Mouse (Mus musculus): ENCODE measurements around the gene Mical3. TPM values are rescaled to one million over a fixed set of nuclear protein-coding genes. Genes with fewer than 3 reads are reported as not detected.

Gene Mical3
- polyA plus RNA-seq, 1 experiment from 2014 or later = 11.5 TPM

GRCm38 (mm10) chr6:120976097-120976496 lies 154.7 kb downstream of the Mical3 start:
- no peak overlapping the region for H3K27ac ChIP-seq (ENCODE audit: low read length)
- H3K27me3 ChIP-seq (ENCODE audit: control insufficient read depth, insufficient read depth, low read length) = no peaks in the 10 kb centered on the region
- H3K4me1 ChIP-seq (ENCODE audit: control insufficient read depth, insufficient read depth, low read length) = peaks cover 12% of the 10 kb centered on the region; the same call in 1 of the 2 replicates
- 56% methylated on average over 12 of the region's 12 CpGs for WGBS
- no peaks in the 10 kb centered on the region for H3K9me3 ChIP-seq (replicated peaks; ENCODE audit: control insufficient read depth, low read length)
- 0 out of 2 replicates have a peak, but pooled peaks cover under 1% of the 10 kb centered on the region for H3K36me3 ChIP-seq (ENCODE audit: control insufficient read depth, insufficient read depth, low read length)
- no peak overlapping the region for H3K4me3 ChIP-seq (replicated peaks; ENCODE audit: low read length)
- no peak overlapping the region for H3K4me2 ChIP-seq (ENCODE audit: low read depth, low read length)
- H3K9ac ChIP-seq (ENCODE audit: low read length) = no peak overlapping the region
- 0 out of 2 replicates have a peak, but pooled peaks have one; percentile 8 for ATAC-seq (ENCODE audit: insufficient read depth, low FRiP score)

DNA sequence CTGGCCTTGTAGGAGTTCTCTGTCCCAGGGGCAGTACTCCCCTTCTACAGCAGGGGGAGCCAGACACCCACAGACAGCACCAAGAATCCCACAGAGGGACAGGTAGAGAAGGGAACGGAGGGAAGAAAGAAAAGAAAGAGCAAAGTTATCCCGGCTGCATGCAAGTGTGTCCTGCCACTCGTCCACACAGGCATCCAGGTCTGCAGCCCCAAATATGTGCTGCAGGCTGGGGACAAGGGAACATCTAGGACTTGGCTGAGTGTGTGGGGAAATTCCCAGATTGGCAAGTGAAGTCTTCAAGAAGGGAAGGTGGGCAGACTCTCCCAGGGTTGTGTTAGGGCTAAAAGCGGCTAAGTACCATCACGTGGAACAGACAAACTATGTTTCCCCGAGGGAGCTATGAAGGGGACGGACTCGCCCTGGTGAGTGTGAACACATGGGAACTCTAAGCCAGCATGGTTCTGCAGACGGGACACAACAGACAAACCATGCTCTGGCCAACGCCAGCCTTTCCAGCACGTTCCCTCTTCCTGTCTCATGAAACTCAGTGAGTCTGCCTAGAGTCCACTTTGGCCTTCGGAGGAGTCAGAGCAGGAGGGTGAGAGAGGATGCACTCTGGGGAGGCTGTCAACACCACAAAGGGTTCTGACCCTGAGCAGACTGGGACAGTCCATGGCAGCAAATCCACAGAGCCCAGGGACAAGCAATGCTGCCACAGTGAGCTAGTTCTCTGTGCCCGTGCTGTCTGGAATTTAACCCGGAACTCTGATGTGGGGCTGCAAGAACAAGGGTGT lies 158.8 kb downstream of the Mical3 start:
- H3K27ac ChIP-seq (ENCODE audit: low read length) = no peak overlapping the region
- no peak overlapping the region for H3K4me3 ChIP-seq (replicated peaks; ENCODE audit: low read length)
- 61% methylated on average over 14 of the region's 14 CpGs for WGBS
- H3K36me3 ChIP-seq (ENCODE audit: control insufficient read depth, insufficient read depth, low read length) = 0 out of 2 replicates have a peak, but pooled peaks cover 2% of the 10 kb centered on the region
- H3K4me2 ChIP-seq (ENCODE audit: low read depth, low read length) = no peak overlapping the region
- peaks cover under 1% of the 10 kb centered on the region; the same call in 1 of the 2 replicates for H3K4me1 ChIP-seq (ENCODE audit: control insufficient read depth, insufficient read depth, low read length)
- H3K27me3 ChIP-seq (ENCODE audit: control insufficient read depth, insufficient read depth, low read length) = no peaks in the 10 kb centered on the region
- peak; percentile 75 for ATAC-seq (ENCODE audit: insufficient read depth, low FRiP score)
- H3K9me3 ChIP-seq (replicated peaks; ENCODE audit: control insufficient read depth, low read length) = no peaks in the 10 kb centered on the region
- H3K9ac ChIP-seq (ENCODE audit: low read length) = no peak overlapping the region

- Histone ChIP-seq H3K4me3 (replicated peaks; ENCODE audit: low read length) (no peak overlapping the region), H3K27me3 (ENCODE audit: control insufficient read depth, insufficient read depth, low read length) (no peaks in the 10 kb centered on the region), H3K27ac (ENCODE audit: low read length) (no peak overlapping the region), H3K9ac (ENCODE audit: low read length) (no peak overlapping the region), H3K9me3 (replicated peaks; ENCODE audit: control insufficient read depth, low read length) (no peaks in the 10 kb centered on the region), H3K4me1 (ENCODE audit: control insufficient read depth, insufficient read depth, low read length) (no peaks in the 10 kb centered on the region), H3K36me3 (ENCODE audit: control insufficient read depth, insufficient read depth, low read length) (0 out of 2 replicates have a peak, but pooled peaks cover 2% of the 10 kb centered on the region), H3K4me2 (ENCODE audit: low read depth, low read length) (no peak overlapping the region)
- WGBS = 65% methylated on average over 8 of the region's 8 CpGs
- peak; percentile 29; the same call in 1 of the 2 replicates for ATAC-seq (ENCODE audit: insufficient read depth, low FRiP score)
Observed at GRCm38 (mm10) chr6:120970939-120971796, 159.6 kb downstream of the Mical3 start.

- H3K4me3 ChIP-seq (replicated peaks; ENCODE audit: low read length) = no peak overlapping the region
- no peak overlapping the region for H3K4me2 ChIP-seq (ENCODE audit: low read depth, low read length)
- no peaks in the 10 kb centered on the region for H3K27me3 ChIP-seq (ENCODE audit: control insufficient read depth, insufficient read depth, low read length)
- H3K9me3 ChIP-seq (replicated peaks; ENCODE audit: control insufficient read depth, low read length) = no peaks in the 10 kb centered on the region
- H3K4me1 ChIP-seq (ENCODE audit: control insufficient read depth, insufficient read depth, low read length) = no peaks in the 10 kb centered on the region
- H3K36me3 ChIP-seq (ENCODE audit: control insufficient read depth, insufficient read depth, low read length) = 0 out of 2 replicates have a peak, but pooled peaks cover 1% of the 10 kb centered on the region
- 47% methylated on average over 13 of the region's 13 CpGs for WGBS
- no peak for ATAC-seq (ENCODE audit: insufficient read depth, low FRiP score)
- no peak overlapping the region for H3K9ac ChIP-seq (ENCODE audit: low read length)
- H3K27ac ChIP-seq (ENCODE audit: low read length) = no peak overlapping the region
Observed at GRCm38 (mm10) chr6:120965814-120966213, 165.0 kb downstream of the Mical3 start.

DNA sequence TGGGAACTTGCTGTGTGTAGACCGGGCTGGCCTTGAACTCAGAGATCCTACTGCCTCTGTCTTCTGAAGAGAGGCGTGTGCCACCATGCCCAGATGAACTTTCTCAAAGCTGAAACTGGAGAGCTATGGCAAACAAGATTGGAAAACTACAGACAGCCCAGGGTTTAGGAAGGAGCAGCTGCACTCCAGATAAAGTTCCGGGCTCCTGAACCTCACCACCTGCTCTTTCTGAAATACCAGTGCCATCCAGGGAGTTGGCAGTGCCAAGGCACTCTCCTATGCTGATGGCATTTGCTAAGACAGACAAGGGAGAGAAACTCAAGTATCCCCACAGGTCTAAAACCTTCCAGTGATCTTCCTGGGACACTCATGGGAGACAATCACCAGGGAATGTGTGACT lies 166.6 kb downstream of the Mical3 start:
- no peak for ATAC-seq (ENCODE audit: insufficient read depth, low FRiP score)

DNA sequence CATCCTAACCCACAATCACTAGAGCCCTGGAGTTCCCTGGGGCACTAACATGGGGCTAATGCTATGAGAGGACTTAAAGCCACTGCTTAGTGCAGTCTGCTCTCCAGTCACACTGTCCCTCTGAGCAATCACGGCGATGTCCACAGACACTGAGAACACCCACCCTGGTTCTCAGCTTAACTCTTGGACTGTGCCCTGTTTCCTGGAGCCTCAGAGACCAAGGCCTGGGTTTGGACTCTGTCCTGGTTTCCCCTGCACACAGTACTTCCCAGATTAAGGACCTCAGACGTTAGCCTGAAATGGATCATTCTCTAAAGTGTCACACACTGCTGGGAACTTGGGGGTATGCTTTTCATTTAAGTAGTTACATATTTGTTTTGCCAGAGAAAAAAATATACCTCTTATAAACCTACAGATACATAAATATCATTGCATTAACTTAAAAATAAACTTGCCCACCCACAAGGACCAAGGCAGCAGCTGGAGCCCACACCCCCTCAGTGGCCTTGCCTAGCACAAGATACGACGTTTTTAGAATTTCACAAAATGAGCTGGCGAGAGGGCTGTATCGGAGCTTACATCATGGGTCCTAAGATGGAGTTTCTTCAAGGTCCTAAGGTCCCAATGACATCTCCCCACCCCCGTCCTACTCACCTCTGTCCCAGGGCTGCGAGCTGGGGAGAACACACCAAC lies 170.3 kb downstream of the Mical3 start:
- Histone ChIP-seq H3K9me3 (replicated peaks; ENCODE audit: control insufficient read depth, low read length) (no peaks in the 10 kb centered on the region), H3K27ac (ENCODE audit: low read length) (no peak overlapping the region), H3K36me3 (ENCODE audit: control insufficient read depth, insufficient read depth, low read length) (no peaks in the 10 kb centered on the region), H3K4me2 (ENCODE audit: low read depth, low read length) (no peak overlapping the region), H3K27me3 (ENCODE audit: control insufficient read depth, insufficient read depth, low read length) (no peaks in the 10 kb centered on the region), H3K4me1 (ENCODE audit: control insufficient read depth, insufficient read depth, low read length) (no peaks in the 10 kb centered on the region), H3K9ac (ENCODE audit: low read length) (0 out of 2 replicates have a peak overlapping the region, but pooled peaks have one; percentile 16), H3K4me3 (replicated peaks; ENCODE audit: low read length) (no peak overlapping the region)
- no peak for ATAC-seq (ENCODE audit: insufficient read depth, low FRiP score)
- 83% methylated on average over 9 of the region's 9 CpGs for WGBS

More for the DNA sequence above, 166.6 kb downstream of the Mical3 start:
- Histone ChIP-seq H3K9ac (ENCODE audit: low read length) (no peak overlapping the region), H3K36me3 (ENCODE audit: control insufficient read depth, insufficient read depth, low read length) (no peaks in the 10 kb centered on the region), H3K4me1 (ENCODE audit: control insufficient read depth, insufficient read depth, low read length) (no peaks in the 10 kb centered on the region), H3K4me3 (replicated peaks; ENCODE audit: low read length) (no peak overlapping the region), H3K9me3 (replicated peaks; ENCODE audit: control insufficient read depth, low read length) (no peaks in the 10 kb centered on the region), H3K27ac (ENCODE audit: low read length) (no peak overlapping the region), H3K27me3 (ENCODE audit: control insufficient read depth, insufficient read depth, low read length) (no peaks in the 10 kb centered on the region), H3K4me2 (ENCODE audit: low read depth, low read length) (no peak overlapping the region)
- WGBS = 85% methylated on average over 3 of the region's 3 CpGs

- no peak overlapping the region for H3K9ac ChIP-seq (ENCODE audit: low read length)
- H3K4me3 ChIP-seq (replicated peaks; ENCODE audit: low read length) = no peak overlapping the region
- WGBS = 77% methylated on average over 4 of the region's 4 CpGs
- no peaks in the 10 kb centered on the region for H3K4me1 ChIP-seq (ENCODE audit: control insufficient read depth, insufficient read depth, low read length)
- 0 out of 2 replicates have a peak, but pooled peaks cover 2% of the 10 kb centered on the region for H3K36me3 ChIP-seq (ENCODE audit: control insufficient read depth, insufficient read depth, low read length)
- H3K27me3 ChIP-seq (ENCODE audit: control insufficient read depth, insufficient read depth, low read length) = no peaks in the 10 kb centered on the region
- no peak overlapping the region for H3K27ac ChIP-seq (ENCODE audit: low read length)
- H3K9me3 ChIP-seq (replicated peaks; ENCODE audit: control insufficient read depth, low read length) = no peaks in the 10 kb centered on the region
- ATAC-seq (ENCODE audit: insufficient read depth, low FRiP score) = no peak
- H3K4me2 ChIP-seq (ENCODE audit: low read depth, low read length) = no peak overlapping the region
Observed at GRCm38 (mm10) chr6:120957331-120957730, 173.5 kb downstream of the Mical3 start.

GRCm38 (mm10) chr6:120956259-120957161 lies 174.3 kb downstream of the Mical3 start:
- Histone ChIP-seq H3K27me3 (ENCODE audit: control insufficient read depth, insufficient read depth, low read length) (no peaks in the 10 kb centered on the region), H3K4me2 (ENCODE audit: low read depth, low read length) (no peak overlapping the region), H3K9me3 (replicated peaks; ENCODE audit: control insufficient read depth, low read length) (no peaks in the 10 kb centered on the region), H3K9ac (ENCODE audit: low read length) (no peak overlapping the region), H3K27ac (ENCODE audit: low read length) (no peak overlapping the region), H3K4me3 (replicated peaks; ENCODE audit: low read length) (no peak overlapping the region), H3K4me1 (ENCODE audit: control insufficient read depth, insufficient read depth, low read length) (no peaks in the 10 kb centered on the region), H3K36me3 (ENCODE audit: control insufficient read depth, insufficient read depth, low read length) (0 out of 2 replicates have a peak, but pooled peaks cover 2% of the 10 kb centered on the region)
- 0 out of 2 replicates have a peak, but pooled peaks have one; percentile 23 for ATAC-seq (ENCODE audit: insufficient read depth, low FRiP score)
- 80% methylated on average over 11 of the region's 11 CpGs for WGBS
